Mouse (Mus musculus) MEL (cell line): Measurements from ENCODE around the gene Timm22. TPM values are rescaled to one million over a fixed set of nuclear protein-coding genes. Genes with fewer than 3 reads are reported as not detected.

Experiments used
- DNase-seq: peaks from one replicate; pipeline ENCODE4 v3.0.0; 2011; ENCODE audit warnings: low read depth, low spot score
- H3K27ac ChIP-seq: 2 replicates; pipeline ENCODE4 v1.5.1; 2012; ENCODE audit warnings: low read depth, mild to moderate bottlenecking, control low read depth, low read length, moderate library complexity; ENCODE audit not compliant: control insufficient read depth
- H3K27me3 ChIP-seq, 2 experiments: fragments of 150-350 bp in 1 of 2; sonication (generic) in 1 of 2; 2 replicates each; pipeline ENCODE4 v1.6.1; 2012; ENCODE audit warnings: low read length in 2 of 2, mild to moderate bottlenecking in 2 of 2, improper control_type of control experiment in 1 of 2, moderate library complexity in 1 of 2; ENCODE audit not compliant: insufficient read depth in 2 of 2, control insufficient read depth in 1 of 2
- H3K36me3 ChIP-seq, 2 experiments: 2 replicates each; pipeline ENCODE4 v1.6.1; 2012 to 2014; ENCODE audit warnings: low read length in 2 of 2, improper control_type of control experiment in 1 of 2, inconsistent platforms in 1 of 2, mild to moderate bottlenecking in 1 of 2; ENCODE audit not compliant: insufficient read depth in 2 of 2, control insufficient read depth in 1 of 2
- H3K4me1 ChIP-seq, 2 experiments: fragments of 150-350 bp in 1 of 2; sonication (generic) in 1 of 2; 2 replicates each; pipeline ENCODE4 v1.6.1; 2012; ENCODE audit warnings: low read length in 2 of 2, improper control_type of control experiment in 1 of 2, mild to moderate bottlenecking in 1 of 2; ENCODE audit not compliant: insufficient read depth in 2 of 2, control insufficient read depth in 1 of 2
- H3K4me3 ChIP-seq, 2 experiments: fragments of 150-350 bp in 1 of 2; sonication (generic) in 1 of 2; 2 replicates each; pipeline ENCODE4 v1.5.1; 2012; ENCODE audit warnings: low read depth in 2 of 2, low read length in 2 of 2, mild to moderate bottlenecking in 2 of 2, moderate library complexity in 2 of 2, control low read depth in 1 of 2, improper control_type of control experiment in 1 of 2; ENCODE audit not compliant: control insufficient read depth in 1 of 2, insufficient read depth in 1 of 2
- H3K79me2 ChIP-seq: 2 replicates; pipeline ENCODE4 v1.6.1; 2012; ENCODE audit warnings: mild to moderate bottlenecking, low read length, moderate library complexity; ENCODE audit not compliant: control insufficient read depth, poor library complexity, insufficient read depth
- H3K9ac ChIP-seq: 2 replicates; pipeline ENCODE4 v1.6.1; 2012; ENCODE audit warnings: low read depth, mild to moderate bottlenecking, control low read depth, low read length, moderate library complexity; ENCODE audit not compliant: control insufficient read depth, poor library complexity, severe bottlenecking
- H3K9me3 ChIP-seq: fragments of 150-350 bp; sonication (generic); replicated peaks from 2 replicates; pipeline ENCODE4 v1.6.1; 2012; ENCODE audit warnings: mild to moderate bottlenecking, low read length, improper control_type of control experiment, moderate library complexity; ENCODE audit not compliant: insufficient read depth
- BHLHE40 ChIP-seq: IDR thresholded peaks from 2 replicates; pipeline ENCODE4 v1.6.1; 2012; ENCODE audit warnings: low read depth, mild to moderate bottlenecking, inconsistent platforms, low read length, improper control_type of control experiment, borderline replicate concordance
- CHD1 ChIP-seq: IDR thresholded peaks from 2 replicates; pipeline ENCODE4 v1.6.1; 2012; ENCODE audit warnings: low read depth, mild to moderate bottlenecking, inconsistent platforms, low read length, improper control_type of control experiment
- CHD2 ChIP-seq: IDR thresholded peaks from 2 replicates; pipeline ENCODE4 v1.6.1; 2011; ENCODE audit warnings: low read length, improper control_type of control experiment
- CTCF ChIP-seq, 3 experiments: IDR thresholded peaks in 2 of 3; conservative IDR thresholded peaks in 1 of 3; 2 replicates each; pipeline ENCODE4 v1.5.1; 2011 to 2012; ENCODE audit warnings: low read length in 3 of 3, low read depth in 2 of 3, mild to moderate bottlenecking in 2 of 3, improper control_type of control experiment in 1 of 3, inconsistent platforms in 1 of 3, mixed read lengths in 1 of 3, moderate library complexity in 1 of 3; ENCODE audit not compliant: control insufficient read depth in 1 of 3, insufficient read depth in 1 of 3, poor library complexity in 1 of 3, severe bottlenecking in 1 of 3
- E2F4 ChIP-seq: IDR thresholded peaks from 2 replicates; pipeline ENCODE4 v1.6.1; 2011; ENCODE audit warnings: low read depth, low read length, improper control_type of control experiment, borderline replicate concordance
- EP300 ChIP-seq, 2 experiments: IDR thresholded peaks; 2 replicates each; pipeline ENCODE4 v1.6.1; 2011; ENCODE audit warnings: improper control_type of control experiment in 2 of 2, low read length in 2 of 2, low read depth in 1 of 2, mild to moderate bottlenecking in 1 of 2
- ETS1 ChIP-seq: IDR thresholded peaks from 2 replicates; pipeline ENCODE4 v1.6.1; 2012; ENCODE audit warnings: low read depth, mild to moderate bottlenecking, inconsistent platforms, low read length, improper control_type of control experiment, moderate library complexity
- GABPA ChIP-seq: IDR thresholded peaks from 2 replicates; pipeline ENCODE4 v1.6.1; 2012; ENCODE audit warnings: low read depth, mild to moderate bottlenecking, inconsistent platforms, low read length, improper control_type of control experiment, moderate library complexity
- GATA1 ChIP-seq: IDR thresholded peaks from 2 replicates; pipeline ENCODE4 v1.6.1; 2011; ENCODE audit warnings: low read depth, low read length, improper control_type of control experiment
- HCFC1 ChIP-seq: IDR thresholded peaks from 2 replicates; pipeline ENCODE4 v1.6.1; 2012; ENCODE audit warnings: low read depth, mild to moderate bottlenecking, inconsistent platforms, low read length, improper control_type of control experiment, moderate library complexity
- JUND ChIP-seq: IDR thresholded peaks from 2 replicates; pipeline ENCODE4 v1.6.1; 2011; ENCODE audit warnings: low read depth, mild to moderate bottlenecking, improper control_type of control experiment, low read length
- MAFK ChIP-seq: IDR thresholded peaks from 2 replicates; pipeline ENCODE4 v1.6.1; 2011; ENCODE audit warnings: low read depth, mild to moderate bottlenecking, low read length, improper control_type of control experiment, borderline replicate concordance
- MEF2A ChIP-seq: IDR thresholded peaks from 2 replicates; pipeline ENCODE4 v1.6.1; 2014; ENCODE audit warnings: low read depth, mild to moderate bottlenecking, inconsistent platforms, low read length, improper control_type of control experiment; ENCODE audit not compliant: poor library complexity, insufficient replicate concordance, severe bottlenecking; ENCODE audit errors: extremely low read depth
- MXI1 ChIP-seq: IDR thresholded peaks from 2 replicates; pipeline ENCODE4 v1.6.1; 2011; ENCODE audit warnings: mild to moderate bottlenecking, low read depth, low read length, improper control_type of control experiment
- MYB ChIP-seq: IDR thresholded peaks from 2 replicates; pipeline ENCODE4 v1.6.1; 2011; ENCODE audit warnings: mild to moderate bottlenecking, low read depth, low read length, improper control_type of control experiment
- MYC ChIP-seq: IDR thresholded peaks from 2 replicates; pipeline ENCODE4 v1.6.1; 2011; ENCODE audit warnings: low read depth, mild to moderate bottlenecking, low read length, improper control_type of control experiment, moderate library complexity
- NELFE ChIP-seq: IDR thresholded peaks from 2 replicates; pipeline ENCODE4 v1.6.1; 2011; ENCODE audit warnings: low read depth, low read length, improper control_type of control experiment
- NRF1 ChIP-seq: IDR thresholded peaks from 2 replicates; pipeline ENCODE4 v1.6.1; 2014; ENCODE audit warnings: low read depth, mild to moderate bottlenecking, inconsistent platforms, low read length, improper control_type of control experiment, moderate library complexity; ENCODE audit not compliant: poor library complexity, insufficient read depth, severe bottlenecking
- POLR2A ChIP-seq, 2 experiments: IDR thresholded peaks; 2 replicates each; pipeline ENCODE4 v1.6.1; 2011 to 2012; ENCODE audit warnings: low read length in 2 of 2, mild to moderate bottlenecking in 2 of 2, control low read depth in 1 of 2, improper control_type of control experiment in 1 of 2, low read depth in 1 of 2, moderate library complexity in 1 of 2; ENCODE audit not compliant: control insufficient read depth in 1 of 2, insufficient read depth in 1 of 2, poor library complexity in 1 of 2
- POLR2AphosphoS2 ChIP-seq: IDR thresholded peaks from 2 replicates; pipeline ENCODE4 v1.6.1; 2011; ENCODE audit warnings: low read length, improper control_type of control experiment
- POLR2AphosphoS5 ChIP-seq: IDR thresholded peaks from 2 replicates; pipeline ENCODE4 v1.6.1; 2012; ENCODE audit warnings: low read depth, borderline replicate concordance, mild to moderate bottlenecking, inconsistent platforms, low read length, moderate library complexity, mixed read lengths
- RAD21 ChIP-seq: IDR thresholded peaks from 2 replicates; pipeline ENCODE4 v1.6.1; 2011; ENCODE audit warnings: mild to moderate bottlenecking, low read depth, low read length, improper control_type of control experiment
- RCOR1 ChIP-seq: IDR thresholded peaks from 2 replicates; pipeline ENCODE4 v1.6.1; 2012; ENCODE audit warnings: low read depth, mild to moderate bottlenecking, inconsistent platforms, low read length, improper control_type of control experiment
- SIN3A ChIP-seq: IDR thresholded peaks from 2 replicates; pipeline ENCODE4 v1.6.1; 2012; ENCODE audit warnings: low read length, improper control_type of control experiment, inconsistent platforms
- TAL1 ChIP-seq: IDR thresholded peaks from 2 replicates; pipeline ENCODE4 v1.6.1; 2012; ENCODE audit warnings: mild to moderate bottlenecking, inconsistent platforms, low read length, moderate library complexity, mixed read lengths
- TCF12 ChIP-seq: IDR thresholded peaks from 2 replicates; pipeline ENCODE4 v1.6.1; 2014; ENCODE audit warnings: low read depth, mild to moderate bottlenecking, inconsistent platforms, low read length, improper control_type of control experiment, moderate library complexity
- UBTF ChIP-seq: IDR thresholded peaks from 2 replicates; pipeline ENCODE4 v1.6.1; 2012; ENCODE audit warnings: low read depth, mild to moderate bottlenecking, inconsistent platforms, low read length, improper control_type of control experiment, moderate library complexity, borderline replicate concordance; ENCODE audit not compliant: insufficient read depth
- USF1 ChIP-seq: IDR thresholded peaks from 2 replicates; pipeline ENCODE4 v1.6.1; 2014; ENCODE audit warnings: low read depth, mild to moderate bottlenecking, inconsistent platforms, low read length, improper control_type of control experiment, moderate library complexity
- USF2 ChIP-seq, 2 experiments: IDR thresholded peaks; 2 replicates each; pipeline ENCODE4 v1.6.1; 2011 to 2012; ENCODE audit warnings: improper control_type of control experiment in 2 of 2, low read length in 2 of 2, borderline replicate concordance in 1 of 2, inconsistent platforms in 1 of 2, low read depth in 1 of 2, mild to moderate bottlenecking in 1 of 2; ENCODE audit not compliant: insufficient read depth in 1 of 2
- ZC3H11A ChIP-seq: IDR thresholded peaks from 2 replicates; pipeline ENCODE4 v1.6.1; 2012; ENCODE audit warnings: low read depth, mild to moderate bottlenecking, inconsistent platforms, low read length, improper control_type of control experiment
- ZKSCAN1 ChIP-seq: IDR thresholded peaks from 2 replicates; pipeline ENCODE4 v1.6.1; 2012; ENCODE audit warnings: low read depth, mild to moderate bottlenecking, inconsistent platforms, low read length, improper control_type of control experiment, moderate library complexity
- ZMIZ1 ChIP-seq: IDR thresholded peaks from 2 replicates; pipeline ENCODE4 v1.6.1; 2012; ENCODE audit warnings: low read depth, mild to moderate bottlenecking, inconsistent platforms, low read length, improper control_type of control experiment, moderate library complexity
- ZNF384 ChIP-seq: IDR thresholded peaks from 2 replicates; pipeline ENCODE4 v1.6.1; 2012; ENCODE audit warnings: low read depth, mild to moderate bottlenecking, inconsistent platforms, low read length, improper control_type of control experiment
- polyA plus RNA-seq, 2 experiments: library from polyadenylated mRNA; stranded (reverse) in 1 of 2; unstranded in 1 of 2; fragments of >175 nt in 1 of 2; fragments of >200 nt in 1 of 2; gene quantifications; 2 replicates each; pipeline versions ENCODE4 v1.2.1 to v1.2.4; 2012; ENCODE audit warnings: low replicate concordance in 2 of 2, low read depth in 1 of 2; ENCODE audit not compliant: insufficient read length in 2 of 2, insufficient read depth in 1 of 2, missing spikeins in 1 of 2
- total RNA-seq: library from RNA; depleted of rRNA; stranded (reverse); fragments of 300-350 nt; gene quantifications from 2 replicates; pipeline ENCODE4 v1.2.3, GENCODE M21; 2012

Gene Timm22
- total and polyA plus RNA-seq, 3 experiments: 47.4 to 77.0 TPM; not detected in 1

GRCm38 (mm10) chr11:76398798-76399586, 7.8 kb upstream of the Timm22 start, which contains the start of gene Nxn:
TSS of gene Nxn (minus strand) at chr11:76399140.
- H3K27ac ChIP-seq: peak within 1 kb of the TSS; percentile 75
- peaks cover 0 to 21% of the 10 kb centered on the region in 2 experiments; a peak in 2 of 4 replicates for H3K36me3 ChIP-seq
- peak; percentile 94 for DNase-seq
- peak within 1 kb of the TSS; percentile 81 for H3K9ac ChIP-seq
- H3K79me2 ChIP-seq: peaks cover 34% of the 10 kb centered on the region
- no peaks in the 10 kb centered on the region for H3K9me3 ChIP-seq
- TF ChIP-seq RAD21 (no peak), E2F4 (no peak), ZNF384 (no peak), MEF2A (no peak), HCFC1 (0 out of 2 replicates have a peak, but pooled peaks have one; percentile 1), NRF1 (peak; percentile 70), CHD1 (no peak), RCOR1 (no peak), NELFE (no peak; the same call in none of the 2 replicates), CHD2 (no peak), MXI1 (peak; percentile 12; the same call in 1 of the 2 replicates), SIN3A (no peak), CTCF (IDR thresholded peaks at IDR 0.05 in 2 of 3, conservative IDR thresholded peaks at IDR 0.05 in 1 of 3; ENCODE audit: control insufficient read depth in 1 of 3, insufficient read depth in 1 of 3, low read depth in 2 of 3, low read length in 3 of 3, poor library complexity in 1 of 3, severe bottlenecking in 1 of 3) (peak in 2 of 3 experiments; percentile 28 to 56; a peak in 4 of 6 replicates), MAFK (no peak), ZKSCAN1 (no peak), BHLHE40 (no peak), POLR2AphosphoS2 (no peak), USF1 (no peak), POLR2A (IDR thresholded peaks at IDR 0.05; ENCODE audit: control insufficient read depth in 1 of 2, insufficient read depth in 1 of 2, low read depth in 1 of 2, low read length in 2 of 2, poor library complexity in 1 of 2) (peak in 1 of 2 experiments; percentile 49; a peak in 2 of 4 replicates), USF2 (IDR thresholded peaks at IDR 0.05; ENCODE audit: borderline replicate concordance in 1 of 2, insufficient read depth in 1 of 2, low read depth in 1 of 2, low read length in 2 of 2) (no peak), ZC3H11A (no peak), GATA1 (no peak), JUND (no peak), UBTF (peak; percentile 93; the same call in 1 of the 2 replicates), EP300 (IDR thresholded peaks at IDR 0.05; ENCODE audit: low read depth in 1 of 2, low read length in 2 of 2) (no peak), ETS1 (peak; percentile 20; the same call in 1 of the 2 replicates), MYC (no peak), POLR2AphosphoS5 (no peak), GABPA (no peak), TAL1 (no peak), TCF12 (no peak), MYB (no peak), ZMIZ1 (no peak)
- peaks cover 15 to 19% of the 10 kb centered on the region in 2 experiments for H3K4me1 ChIP-seq
- no peaks in the 10 kb centered on the region for H3K27me3 ChIP-seq
- H3K4me3 ChIP-seq: peak within 1 kb of the TSS; percentile 79 to 96
